Mouse (Mus musculus): ENCODE data around the gene Gm9639. TPM values are rescaled to one million over a fixed set of nuclear protein-coding genes. Genes with fewer than 3 reads are reported as not detected.
"Not testable (repeated sequence)": the region's sequence is repeated elsewhere in the genome, so short reads cannot be mapped to it uniquely, and the experiment has no call there.

Gene Gm9639
- not detected in 2 replicates for polyA plus RNA-seq (2015; fragmentation: Nextera tagmentation; extraction: Ambion mirVana)

- Histone ChIP-seq H3K9ac (no peak within 1 kb of the TSS), H3K36me3 (no peaks in the 10 kb centered on the region), H3K4me2 (no peak within 1 kb of the TSS), H3K27me3 (no peaks in the 10 kb centered on the region), H3K9me3 (no peaks in the 10 kb centered on the region), H3K4me3 (no peak within 1 kb of the TSS), H3K4me1 (no peaks in the 10 kb centered on the region), H3K27ac (no peak within 1 kb of the TSS)
- no peak for ATAC-seq (ENCODE audit: insufficient number of reproducible peaks, low FRiP score, low TSS enrichment, low read depth)
- WGBS: 53% methylated on average over 2 of the region's 2 CpGs
These were observed at the start of gene Gm9639 for GRCm38 (mm10) chr10:77794976-77795375. Gm9639 (minus strand) TSS chr10:77795076.

GRCm38 (mm10) chr10:77839006-77839405, 44.1 kb upstream of the Gm9639 start:
- Histone ChIP-seq H3K9me3 (no peaks in the 10 kb centered on the region), H3K9ac (no peak overlapping the region), H3K4me1 (no peaks in the 10 kb centered on the region), H3K4me3 (no peak overlapping the region), H3K27me3 (no peaks in the 10 kb centered on the region), H3K36me3 (no peaks in the 10 kb centered on the region), H3K27ac (no peak overlapping the region), H3K4me2 (no peak overlapping the region)
- WGBS: 69% methylated on average over 6 of the region's 6 CpGs
- ATAC-seq (ENCODE audit: insufficient number of reproducible peaks, low FRiP score, low TSS enrichment, low read depth): no peak

- ATAC-seq (ENCODE audit: insufficient number of reproducible peaks, low FRiP score, low TSS enrichment, low read depth): no peak
- 68% methylated on average over 9 of the region's 9 CpGs for WGBS
- Histone ChIP-seq H3K27me3 (no peaks in the 10 kb centered on the region), H3K9ac (no peak within 1 kb of the TSS), H3K9me3 (no peaks in the 10 kb centered on the region), H3K4me2 (no peak within 1 kb of the TSS), H3K4me1 (no peaks in the 10 kb centered on the region), H3K36me3 (no peaks in the 10 kb centered on the region), H3K27ac (no peak within 1 kb of the TSS), H3K4me3 (no peak within 1 kb of the TSS)
These were observed 40.8 kb upstream of the Gm9639 start, which contains the start of gene Krtap10-10 for GRCm38 (mm10) chr10:77835647-77836046. Krtap10-10 (plus strand) TSS chr10:77835947.

GRCm38 (mm10) chr10:77826951-77827350, 32.1 kb upstream of the Gm9639 start, which contains the start of gene Krtap10-4:
Krtap10-4 (minus strand) TSS chr10:77827095.
- 69% methylated on average over 6 of the region's 6 CpGs for WGBS
- ATAC-seq (ENCODE audit: insufficient number of reproducible peaks, low FRiP score, low TSS enrichment, low read depth): no peak
- no peak within 1 kb of the TSS for H3K27ac ChIP-seq
- no peaks in the 10 kb centered on the region for H3K9me3 ChIP-seq
- no peak within 1 kb of the TSS for H3K4me2 ChIP-seq
- H3K36me3 ChIP-seq: no peaks in the 10 kb centered on the region
- H3K27me3 ChIP-seq: no peaks in the 10 kb centered on the region
- H3K4me1 ChIP-seq: no peaks in the 10 kb centered on the region
- no peak within 1 kb of the TSS for H3K9ac ChIP-seq
- H3K4me3 ChIP-seq: no peak within 1 kb of the TSS

GRCm38 (mm10) chr10:77819203-77819602, 24.3 kb upstream of the Gm9639 start:
- no peak overlapping the region for H3K9ac ChIP-seq
- H3K27ac ChIP-seq: no peak overlapping the region
- 31% methylated on average over 4 of the region's 4 CpGs for WGBS
- H3K4me2 ChIP-seq: no peak overlapping the region
- H3K36me3 ChIP-seq: no peaks in the 10 kb centered on the region
- no peaks in the 10 kb centered on the region for H3K9me3 ChIP-seq
- H3K27me3 ChIP-seq: no peaks in the 10 kb centered on the region
- no peaks in the 10 kb centered on the region for H3K4me1 ChIP-seq
- no peak for ATAC-seq (ENCODE audit: insufficient number of reproducible peaks, low FRiP score, low TSS enrichment, low read depth)
- no peak overlapping the region for H3K4me3 ChIP-seq

- H3K4me1 ChIP-seq: no peaks in the 10 kb centered on the region
- no peaks in the 10 kb centered on the region for H3K27me3 ChIP-seq
- no peak overlapping the region for H3K4me2 ChIP-seq
- no peaks in the 10 kb centered on the region for H3K36me3 ChIP-seq
- no peak overlapping the region for H3K9ac ChIP-seq
- H3K4me3 ChIP-seq: no peak overlapping the region
- no peaks in the 10 kb centered on the region for H3K9me3 ChIP-seq
- WGBS: 92% methylated on average over 4 of the region's 4 CpGs
- ATAC-seq (ENCODE audit: insufficient number of reproducible peaks, low FRiP score, low TSS enrichment, low read depth): peak; percentile 54; the same call in 1 of the 2 replicates
- H3K27ac ChIP-seq: no peak overlapping the region
These were observed 23.6 kb upstream of the Gm9639 start for GRCm38 (mm10) chr10:77818523-77818922.

GRCm38 (mm10) chr10:77815514-77815913, 20.6 kb upstream of the Gm9639 start:
- no peak overlapping the region for H3K4me2 ChIP-seq
- H3K27me3 ChIP-seq: no peaks in the 10 kb centered on the region
- H3K27ac ChIP-seq: no peak overlapping the region
- no peaks in the 10 kb centered on the region for H3K9me3 ChIP-seq
- H3K4me3 ChIP-seq: no peak overlapping the region
- no peak overlapping the region for H3K9ac ChIP-seq
- no peaks in the 10 kb centered on the region for H3K36me3 ChIP-seq
- WGBS: 20% methylated on average over 5 of the region's 5 CpGs
- H3K4me1 ChIP-seq: no peaks in the 10 kb centered on the region
- no peak for ATAC-seq (ENCODE audit: insufficient number of reproducible peaks, low FRiP score, low TSS enrichment, low read depth)

GRCm38 (mm10) chr10:77814382-77814781, 19.5 kb upstream of the Gm9639 start, which contains the start of gene Gm2696:
Gm2696 (plus strand) TSS chr10:77814682.
- 46% methylated on average over 4 of the region's 4 CpGs for WGBS
- no peak for ATAC-seq (ENCODE audit: insufficient number of reproducible peaks, low FRiP score, low TSS enrichment, low read depth)
- H3K36me3 ChIP-seq: no peaks in the 10 kb centered on the region

GRCm38 (mm10) chr10:77811743-77812142, 16.9 kb upstream of the Gm9639 start, which contains the start of gene Gm9507:
Gm9507 (minus strand) TSS chr10:77811843.
- ATAC-seq (ENCODE audit: insufficient number of reproducible peaks, low FRiP score, low TSS enrichment, low read depth): no peak
- Histone ChIP-seq H3K36me3 (no peaks in the 10 kb centered on the region), H3K4me1 (no peaks in the 10 kb centered on the region), H3K9me3 (no peaks in the 10 kb centered on the region), H3K4me3 (no peak within 1 kb of the TSS), H3K4me2 (no peak within 1 kb of the TSS), H3K27ac (no peak within 1 kb of the TSS), H3K27me3 (no peaks in the 10 kb centered on the region), H3K9ac (no peak within 1 kb of the TSS)
- WGBS: 67% methylated on average over 5 of the region's 5 CpGs

More at GRCm38 (mm10) chr10:77814382-77814781, 19.5 kb upstream of the Gm9639 start, which contains the start of gene Gm2696:
- Histone ChIP-seq H3K4me3 (no peak within 1 kb of the TSS), H3K27me3 (no peaks in the 10 kb centered on the region), H3K4me2 (no peak within 1 kb of the TSS), H3K9ac (no peak within 1 kb of the TSS), H3K4me1 (no peaks in the 10 kb centered on the region), H3K27ac (no peak within 1 kb of the TSS), H3K9me3 (no peaks in the 10 kb centered on the region)

GRCm38 (mm10) chr10:77804095-77804494, 9.2 kb upstream of the Gm9639 start:
- Histone ChIP-seq H3K4me3 (no peak overlapping the region), H3K27ac (no peak overlapping the region), H3K9me3 (no peaks in the 10 kb centered on the region), H3K9ac (no peak overlapping the region), H3K4me1 (no peaks in the 10 kb centered on the region), H3K4me2 (no peak overlapping the region), H3K36me3 (no peaks in the 10 kb centered on the region), H3K27me3 (no peaks in the 10 kb centered on the region)
- no peak for ATAC-seq (ENCODE audit: insufficient number of reproducible peaks, low FRiP score, low TSS enrichment, low read depth)
- 76% methylated on average over 3 of the region's 3 CpGs for WGBS

GRCm38 (mm10) chr10:77798921-77799508, 4.1 kb upstream of the Gm9639 start, which contains the start of gene Gm19668:
Gm19668 (minus strand) TSS chr10:77799133.
- WGBS: 42% methylated on average over 8 of the region's 8 CpGs

GRCm38 (mm10) chr10:77798164-77798920, 3.5 kb upstream of the Gm9639 start:
- not testable (repeated sequence) for H3K36me3 ChIP-seq; H3K9me3 ChIP-seq; H3K4me3 ChIP-seq; ATAC-seq (ENCODE audit: insufficient number of reproducible peaks, low FRiP score, low TSS enrichment, low read depth); H3K9ac ChIP-seq; H3K27ac ChIP-seq; H3K4me2 ChIP-seq; H3K27me3 ChIP-seq; H3K4me1 ChIP-seq
- WGBS: 43% methylated on average over 3 of the region's 3 CpGs

More at GRCm38 (mm10) chr10:77798921-77799508, 4.1 kb upstream of the Gm9639 start, which contains the start of gene Gm19668:
- Histone ChIP-seq H3K27me3 (no peaks in the 10 kb centered on the region), H3K9ac (no peak within 1 kb of the TSS), H3K9me3 (no peaks in the 10 kb centered on the region), H3K36me3 (no peaks in the 10 kb centered on the region), H3K4me2 (no peak within 1 kb of the TSS), H3K4me1 (no peaks in the 10 kb centered on the region), H3K4me3 (no peak within 1 kb of the TSS), H3K27ac (no peak within 1 kb of the TSS)
- no peak for ATAC-seq (ENCODE audit: insufficient number of reproducible peaks, low FRiP score, low TSS enrichment, low read depth)
